Mouse (Mus musculus) heart, postnatal 14 days (tissue): ENCODE results near the gene Acad10. TPM values are rescaled to one million over a fixed set of nuclear protein-coding genes. Genes with fewer than 3 reads are reported as not detected.

Experiments
- DNase-seq, 2 experiments: peaks; one replicate each; pipeline ENCODE4 v3.0.0; 2021 to 2022
- intact Hi-C: fragments of 180-260 bp; cut with DNase I; formaldehyde crosslinking; loops from one replicate; pipeline ENCODE4 v1.15.1; 2025
- total RNA-seq, 2 experiments: library from RNA; stranded (reverse); gene quantifications; 2 replicates each; pipeline ENCODE4 v1.2.3; 2021

The Acad10 gene
- total RNA-seq, 2 experiments from 2014 or later, result 14.0 to 15.4 TPM

DNA sequence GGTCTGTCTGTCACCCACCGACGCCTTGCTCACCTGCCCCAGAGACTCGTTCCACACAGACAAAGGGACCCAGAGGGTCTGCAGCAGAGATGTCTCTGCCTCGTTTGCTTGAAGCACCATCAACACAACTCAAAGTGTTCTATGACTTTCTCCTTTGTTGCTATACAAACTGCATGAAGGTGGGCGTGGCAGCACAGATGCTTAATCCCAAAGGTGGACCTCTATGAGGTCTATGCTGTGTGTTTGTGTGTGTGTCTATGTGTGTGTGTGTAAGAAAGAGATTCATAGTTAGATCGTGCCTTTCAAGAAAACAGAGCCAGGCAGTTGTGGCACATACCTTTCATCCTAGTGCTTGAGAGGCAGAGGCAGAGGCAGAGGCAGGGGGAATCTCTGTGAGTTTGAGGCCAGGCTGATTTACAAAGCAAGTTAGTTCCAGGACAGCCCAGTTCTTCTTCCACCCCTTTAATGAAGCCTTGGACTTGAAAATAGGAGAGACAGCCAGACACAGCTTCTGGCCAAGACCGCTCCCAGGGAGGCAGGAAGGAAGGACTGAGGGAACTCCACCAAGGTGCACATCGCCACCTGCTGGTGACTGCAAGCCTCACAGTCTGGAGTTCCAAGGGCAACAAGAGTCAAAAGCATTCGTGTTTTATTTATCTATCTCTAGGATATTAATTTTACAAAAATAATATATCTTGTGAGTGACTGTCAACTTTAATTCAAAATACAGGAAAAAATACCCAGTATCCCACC lies 58.6 kb downstream of the Acad10 start:
- intact Hi-C loops, result loop anchor here (1.0 to 5.0 kb wide), 3 partner anchors 37 to 149 kb away; partner anchors contain the start of genes Adam1a, Erp29, Gm42878 and Mapkapk5
- peak; percentile 92 to 97 for DNase-seq

- peak; percentile 34 for DNase-seq
- intact Hi-C loops, result no loop called here
Observed at GRCm38 (mm10) chr5:121598871-121599610, 61.3 kb downstream of the Acad10 start.

- DNase-seq, result no peak
- intact Hi-C loops, result no loop called here
Observed at GRCm38 (mm10) chr5:121597991-121598537, 62.2 kb downstream of the Acad10 start.

- no peak for DNase-seq
- intact Hi-C loops, result no loop called here
Observed at GRCm38 (mm10) chr5:121597332-121597731, 63.0 kb downstream of the Acad10 start.

GRCm38 (mm10) chr5:121596226-121596625 lies 64.1 kb downstream of the Acad10 start:
- intact Hi-C loops, result no loop called here
- no peak for DNase-seq

DNA sequence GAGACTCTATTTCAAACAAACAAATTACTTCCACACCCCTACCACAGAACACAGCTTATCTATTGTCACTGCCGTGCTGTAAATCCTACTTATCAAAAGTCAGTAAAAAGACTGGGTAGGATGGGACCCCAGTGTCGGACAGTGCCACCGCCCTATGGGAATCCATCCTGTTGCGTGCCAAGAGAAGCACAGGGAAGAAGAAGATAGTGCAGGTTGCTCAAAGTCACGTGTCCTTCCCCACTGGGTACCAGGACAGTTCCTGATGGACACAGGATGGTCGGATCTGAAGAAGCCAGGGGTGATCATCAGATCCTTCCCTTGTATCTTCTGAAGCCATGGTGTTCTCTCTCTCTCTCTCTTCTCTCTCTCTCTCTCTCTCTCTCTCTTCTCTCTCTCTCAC lies 64.6 kb downstream of the Acad10 start:
- no peak for DNase-seq
- intact Hi-C loops, result no loop called here

GRCm38 (mm10) chr5:121594714-121595313 lies 65.5 kb downstream of the Acad10 start:
- no peak for DNase-seq
- intact Hi-C loops, result no loop called here

GRCm38 (mm10) chr5:121593451-121594401 lies 66.6 kb downstream of the Acad10 start, which contains the start of gene Aldh2:
Gene Aldh2, minus strand, starts transcription at chr5:121593824.
- intact Hi-C loops, result no loop called here
- peak; percentile 90 to 91 for DNase-seq

DNA sequence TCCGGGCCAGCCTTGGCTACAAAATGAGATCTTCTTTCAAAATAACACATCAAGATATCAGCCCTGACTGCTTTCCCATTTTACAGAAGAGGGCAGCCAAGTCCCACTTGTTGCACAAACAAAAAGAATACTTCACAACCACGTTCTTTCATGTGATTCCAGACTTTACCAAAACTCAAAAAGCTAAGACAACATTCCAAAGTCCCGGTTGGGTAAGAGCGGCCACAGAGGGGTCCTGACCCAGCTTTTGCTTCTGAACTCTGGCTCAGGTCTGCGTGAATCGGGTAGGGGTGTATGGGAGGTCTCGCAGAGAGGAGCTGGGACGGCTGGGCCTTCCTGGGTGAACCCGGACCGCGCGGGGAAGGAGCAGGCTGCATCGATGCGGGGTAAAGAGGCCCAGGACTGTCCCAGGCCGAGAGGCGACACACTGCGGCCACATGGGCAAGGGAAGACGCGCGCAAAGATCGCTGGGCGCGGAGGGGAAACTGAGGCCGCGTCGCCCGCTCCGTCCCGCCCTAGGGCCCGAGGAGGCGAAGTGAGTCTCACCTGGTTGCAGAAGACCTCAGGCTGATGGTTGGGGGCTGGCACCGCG lies 67.4 kb downstream of the Acad10 start:
- DNase-seq, result peak in 1 of 2 experiments; percentile 32
- intact Hi-C loops, result no loop called here

GRCm38 (mm10) chr5:121592064-121592815 lies 68.1 kb downstream of the Acad10 start:
- intact Hi-C loops, result no loop called here
- DNase-seq, result no peak

GRCm38 (mm10) chr5:121591417-121592063 lies 68.8 kb downstream of the Acad10 start:
- intact Hi-C loops, result no loop called here
- peak; percentile 38 to 47 for DNase-seq

DNA sequence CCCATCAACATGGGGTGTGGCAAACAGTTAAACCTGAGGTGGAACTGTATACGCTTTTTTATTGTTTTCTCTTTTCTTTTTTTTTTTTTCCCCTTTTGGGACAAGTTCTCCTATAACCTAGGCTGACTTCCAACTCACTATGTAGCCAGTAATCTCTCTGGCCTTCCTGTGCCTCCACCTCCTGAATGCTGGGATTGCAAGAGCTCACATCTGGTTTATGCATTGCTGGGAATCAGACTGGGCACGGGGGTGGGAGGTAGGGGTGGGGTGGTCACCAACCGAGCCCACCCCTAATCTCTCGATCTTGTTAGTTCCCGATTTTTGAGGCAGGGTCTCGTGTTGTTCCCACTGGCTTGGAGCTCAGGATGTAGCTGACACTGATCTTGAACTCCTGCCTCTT lies 70.4 kb downstream of the Acad10 start:
- DNase-seq, result no peak
- intact Hi-C loops, result no loop called here

GRCm38 (mm10) chr5:121586400-121587039 lies 73.8 kb downstream of the Acad10 start:
- peak; percentile 53 to 62 for DNase-seq
- intact Hi-C loops, result no loop called here

GRCm38 (mm10) chr5:121585699-121586098 lies 74.6 kb downstream of the Acad10 start:
- DNase-seq, result no peak
- intact Hi-C loops, result no loop called here

- intact Hi-C loops, result no loop called here
- DNase-seq, result no peak
Observed at GRCm38 (mm10) chr5:121585005-121585404, 75.3 kb downstream of the Acad10 start.

DNA sequence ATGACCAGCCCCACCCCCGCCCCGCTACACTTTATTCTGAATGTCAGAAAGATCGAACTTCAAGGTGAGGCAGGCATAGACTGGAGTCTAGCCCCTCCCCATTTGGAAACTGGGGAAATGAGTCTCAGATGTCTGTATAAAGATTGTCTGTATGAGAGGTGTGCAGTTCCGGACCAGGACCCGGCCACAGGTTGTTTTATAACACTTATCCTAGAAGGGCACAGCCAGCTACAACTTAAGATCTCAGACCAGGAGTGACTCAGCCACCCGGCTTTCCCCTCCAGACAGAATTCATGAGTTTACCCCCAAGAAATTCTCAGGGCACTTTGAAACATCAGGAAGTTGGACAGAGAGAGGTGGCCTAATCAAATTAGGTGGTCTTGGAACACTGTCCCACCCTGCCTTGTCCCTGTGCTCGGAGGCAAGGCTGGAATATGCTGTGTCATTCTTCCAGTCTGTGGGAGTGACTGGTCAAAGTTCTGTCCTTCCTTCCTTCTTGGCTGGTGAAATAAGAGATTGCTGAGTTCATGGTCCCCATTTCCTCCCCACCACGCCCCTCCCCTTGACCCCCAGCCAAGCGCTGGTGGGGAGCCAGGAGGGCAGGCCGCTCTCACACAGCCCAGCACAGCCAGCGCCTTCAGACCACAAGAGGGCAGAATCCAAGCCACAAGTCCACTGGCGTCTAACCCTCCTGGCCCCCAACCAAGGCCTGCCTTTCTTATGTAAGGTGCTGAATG lies 76.4 kb downstream of the Acad10 start:
- intact Hi-C loops, result no loop called here

DNA sequence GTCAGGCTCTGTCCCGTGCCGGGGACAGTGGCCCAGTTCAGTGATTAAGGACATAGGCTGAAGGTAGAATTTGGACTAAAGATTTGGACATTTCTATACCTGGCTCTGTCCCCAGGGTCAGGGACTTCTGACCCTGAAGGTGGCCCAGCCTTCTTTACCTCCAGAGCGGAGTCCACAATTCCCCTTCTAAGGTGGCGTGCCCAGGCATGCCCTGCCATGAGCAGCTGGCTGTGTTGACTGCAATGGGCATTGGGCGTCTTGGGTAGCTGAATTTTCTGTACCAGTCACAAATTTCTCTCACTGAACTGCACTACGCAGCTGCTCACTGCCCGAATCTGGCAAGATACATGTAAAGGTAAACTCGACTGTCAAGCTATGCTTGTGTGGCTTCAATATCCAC lies 78.4 kb downstream of the Acad10 start:
- intact Hi-C loops, result no loop called here

More for the DNA sequence above, 76.4 kb downstream of the Acad10 start:
- peak; percentile 94 to 97 for DNase-seq

More for the DNA sequence above, 78.4 kb downstream of the Acad10 start:
- DNase-seq, result no peak
